Mouse (Mus musculus) left cerebral cortex, adult 2 months (tissue): ENCODE measurements around the gene Col1a1. TPM values are rescaled to one million over a fixed set of nuclear protein-coding genes. Genes with fewer than 3 reads are reported as not detected.

ENCODE experiments used
- DNase-seq, 2 experiments: peaks; one replicate each; pipeline ENCODE4 v3.0.0; 2021 to 2022; ENCODE audit warnings: low spot score in 2 of 2, mixed read lengths in 1 of 2; ENCODE audit errors: extremely low spot score in 1 of 2
- H3K27ac ChIP-seq: fragments of 200-600 bp; 2 replicates; pipeline ENCODE4 v1.8.1; 2022
- H3K4me3 ChIP-seq: fragments of 200-600 bp; 2 replicates; pipeline ENCODE4 v1.8.1; 2022
- CTCF ChIP-seq: fragments of 200-600 bp; IDR thresholded peaks from 2 replicates; pipeline ENCODE4 v1.8.1; 2022; ENCODE audit warnings: antibody characterized with exemption, mild to moderate bottlenecking, moderate library complexity
- intact Hi-C: fragments of 180-260 bp; cut with DNase I; formaldehyde crosslinking; loops from one replicate; pipeline ENCODE4 v1.15.1; 2025
- long read RNA-seq, 2 experiments: library from polyadenylated mRNA; stranded (forward); transcript quantifications; one replicate each; pipeline ENCODE4 v2.0.0; 2021; ENCODE audit warnings: borderline mapping rate in 2 of 2
- total RNA-seq, 2 experiments: library from RNA; stranded (reverse); gene quantifications; 2 replicates each; pipeline ENCODE4 v1.2.3; 2021

Gene Col1a1
- 10 to 100 TPM; 15.2 to 16.9 TPM for total RNA-seq
- long read RNA-seq, experiment 1, full-length matches to known transcripts: 38 of 46 reads
- long read RNA-seq, experiment 1, partial matches to known transcripts: 5 of 46 reads
- long read RNA-seq, experiment 1, other reads (novel, unspliced or antisense): 3 of 46 reads
- long read RNA-seq, experiment 2, full-length matches to known transcripts: 37 of 42 reads
- long read RNA-seq, experiment 2, partial matches to known transcripts: 4 of 42 reads
- long read RNA-seq, experiment 2, other reads (novel, unspliced or antisense): 1 of 42 reads

DNA sequence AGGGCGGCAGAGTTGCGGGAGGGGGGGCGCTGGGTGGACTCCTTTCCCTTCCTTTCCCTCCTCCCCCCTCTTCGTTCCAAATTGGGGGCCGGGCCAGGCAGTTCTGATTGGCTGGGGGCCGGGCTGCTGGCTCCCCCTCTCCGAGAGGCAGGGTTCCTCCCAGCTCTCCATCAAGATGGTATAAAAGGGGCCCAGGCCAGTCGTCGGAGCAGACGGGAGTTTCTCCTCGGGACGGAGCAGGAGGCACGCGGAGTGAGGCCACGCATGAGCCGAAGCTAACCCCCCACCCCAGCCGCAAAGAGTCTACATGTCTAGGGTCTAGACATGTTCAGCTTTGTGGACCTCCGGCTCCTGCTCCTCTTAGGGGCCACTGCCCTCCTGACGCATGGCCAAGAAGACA, at the start of gene Col1a1:
Gene Col1a1, plus strand, starts transcription at position 180 of the 400 bp plus-strand sequence.
- H3K27ac ChIP-seq: no peak within 1 kb of the TSS
- no peak for DNase-seq
- intact Hi-C loops: loop anchor here (2.0 to 5.0 kb wide), 3 partner anchors 106 to 205 kb away; partner anchors contain the start of gene Pdk2
- TF ChIP-seq CTCF: no peak
- H3K4me3 ChIP-seq: peak within 1 kb of the TSS; percentile 40

DNA sequence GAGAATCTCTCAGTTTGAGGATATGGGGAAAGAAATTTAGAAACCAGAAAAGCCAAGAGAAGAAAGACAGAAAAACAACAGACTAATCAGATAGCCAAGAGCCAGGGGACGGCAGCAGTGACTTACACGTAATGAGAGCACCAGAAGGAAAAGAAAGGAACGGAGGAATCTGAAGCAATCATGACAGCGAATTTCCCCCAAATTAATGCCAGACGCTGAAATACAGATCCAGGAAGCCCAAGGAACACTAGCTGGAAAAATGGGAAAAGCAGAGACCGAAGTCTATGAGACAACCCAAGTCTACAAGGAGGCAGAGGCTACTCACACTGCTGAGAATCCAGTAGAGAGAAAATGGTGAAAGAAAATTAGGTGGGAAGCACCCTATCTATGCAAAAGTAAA, 44.9 kb upstream of the Col1a1 start:
- DNase-seq: no peak
- intact Hi-C loops: no loop called here
- Histone ChIP-seq H3K27ac (no peak overlapping the region), H3K4me3 (no peak overlapping the region)
- no peak for TF ChIP-seq CTCF

GRCm38 (mm10) chr11:94896753-94897376, 39.2 kb upstream of the Col1a1 start:
- intact Hi-C loops: no loop called here
- TF ChIP-seq CTCF: no peak
- DNase-seq: no peak
- Histone ChIP-seq H3K4me3 (no peak overlapping the region), H3K27ac (no peak overlapping the region)

- DNase-seq: no peak
These were observed 34.8 kb upstream of the Col1a1 start for GRCm38 (mm10) chr11:94901231-94901630.

GRCm38 (mm10) chr11:94904306-94904705, 31.7 kb upstream of the Col1a1 start:
- DNase-seq: no peak
- TF ChIP-seq CTCF: no peak
- Histone ChIP-seq H3K27ac (no peak overlapping the region), H3K4me3 (no peak overlapping the region)
- intact Hi-C loops: no loop called here

More at GRCm38 (mm10) chr11:94901231-94901630, 34.8 kb upstream of the Col1a1 start:
- no peak for TF ChIP-seq CTCF
- intact Hi-C loops: no loop called here
- H3K27ac ChIP-seq: no peak overlapping the region
- no peak overlapping the region for H3K4me3 ChIP-seq

DNA sequence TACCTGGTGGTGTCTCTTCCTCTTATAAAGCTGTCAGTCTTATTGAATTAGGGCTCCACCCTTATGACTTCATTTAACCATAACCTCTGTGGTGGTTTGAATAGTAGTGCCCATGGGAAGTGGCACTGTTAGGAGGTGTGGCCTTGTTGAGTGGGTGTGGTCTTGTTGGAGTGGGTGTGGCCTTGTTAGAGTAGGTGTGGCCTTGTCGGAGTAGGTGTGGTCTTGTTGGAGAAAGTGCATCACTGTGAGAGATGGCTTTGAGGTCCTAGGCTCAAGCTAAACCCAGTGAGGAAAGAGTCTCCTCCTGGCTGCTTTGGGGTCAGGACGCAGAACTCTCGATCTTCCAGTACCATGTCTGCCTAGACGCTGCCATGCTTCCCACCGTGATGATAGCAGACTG, 25.1 kb upstream of the Col1a1 start:
- intact Hi-C loops: no loop called here
- Histone ChIP-seq H3K4me3 (no peak overlapping the region), H3K27ac (no peak overlapping the region)
- no peak for TF ChIP-seq CTCF
- no peak for DNase-seq

GRCm38 (mm10) chr11:94912568-94912967, 23.5 kb upstream of the Col1a1 start:
- H3K4me3 ChIP-seq: no peak overlapping the region
- TF ChIP-seq CTCF: no peak
- intact Hi-C loops: no loop called here
- H3K27ac ChIP-seq: no peak overlapping the region
- no peak for DNase-seq

DNA sequence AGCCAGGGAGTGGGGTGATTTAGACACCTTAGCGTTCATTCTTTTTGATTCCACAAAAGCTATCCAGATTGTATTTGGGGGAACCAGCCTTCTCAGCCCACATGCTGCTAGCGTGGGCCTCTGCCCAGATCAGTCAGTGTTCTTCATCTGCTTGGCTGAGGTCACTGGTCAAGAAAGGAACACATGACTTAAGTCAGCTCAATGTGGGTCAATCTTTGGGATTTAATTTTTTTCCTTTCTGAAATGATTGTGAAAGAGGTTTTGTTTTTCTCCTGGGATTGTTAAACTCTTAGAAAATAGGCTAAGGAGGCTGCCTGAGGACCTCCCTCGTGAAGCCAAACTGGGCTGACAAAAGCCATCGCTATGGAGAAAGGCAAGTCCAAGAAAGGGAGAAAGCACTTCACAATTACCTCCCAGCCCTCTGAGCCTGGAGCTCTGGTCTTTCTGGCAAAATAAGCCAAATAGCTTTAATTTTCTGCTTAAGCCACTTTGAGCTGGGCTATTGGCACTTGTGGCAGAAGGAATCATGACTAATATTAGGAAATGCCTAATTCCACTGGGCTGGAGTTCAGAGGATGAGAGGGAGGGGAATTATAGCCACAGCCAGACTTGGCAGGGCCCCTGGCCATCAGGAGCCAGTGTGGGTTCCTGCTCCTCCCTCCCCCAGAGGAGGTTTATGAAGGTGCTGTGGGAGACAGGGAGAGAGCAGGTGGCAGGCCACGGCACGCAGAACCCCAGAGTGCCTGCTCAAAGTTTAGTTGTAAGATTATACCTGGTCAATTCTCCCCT, 22.5 kb upstream of the Col1a1 start:
- H3K27ac ChIP-seq: no peak overlapping the region
- DNase-seq: no peak
- H3K4me3 ChIP-seq: no peak overlapping the region
- intact Hi-C loops: no loop called here
- TF ChIP-seq CTCF: no peak

GRCm38 (mm10) chr11:94915675-94916403, 20.2 kb upstream of the Col1a1 start:
- no peak for TF ChIP-seq CTCF
- no peak overlapping the region for H3K4me3 ChIP-seq
- intact Hi-C loops: no loop called here
- peak in 1 of 2 experiments; percentile 31 for DNase-seq
- no peak overlapping the region for H3K27ac ChIP-seq

DNA sequence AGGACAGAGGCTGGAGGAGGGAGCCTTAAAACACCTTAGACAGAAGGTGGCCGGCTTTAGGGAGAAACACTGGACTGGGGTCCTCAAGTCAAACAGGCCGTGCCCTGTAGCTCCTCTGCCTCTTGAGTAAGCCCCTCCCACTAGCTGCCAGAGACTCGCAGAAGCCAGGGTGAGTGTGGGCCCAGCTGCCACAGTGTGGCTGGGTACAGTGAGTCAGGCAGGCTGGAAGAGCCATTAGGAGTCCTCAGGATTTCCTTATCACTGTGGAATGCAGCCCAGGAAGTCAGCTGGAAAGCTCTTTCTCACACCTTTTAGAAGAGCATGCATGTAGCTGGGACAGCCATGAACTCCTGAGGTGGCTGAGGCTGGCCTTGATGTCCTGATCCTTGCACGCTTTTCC, 19.5 kb upstream of the Col1a1 start:
- Histone ChIP-seq H3K27ac (no peak overlapping the region), H3K4me3 (no peak overlapping the region)
- TF ChIP-seq CTCF: no peak
- intact Hi-C loops: no loop called here
- no peak for DNase-seq

DNA sequence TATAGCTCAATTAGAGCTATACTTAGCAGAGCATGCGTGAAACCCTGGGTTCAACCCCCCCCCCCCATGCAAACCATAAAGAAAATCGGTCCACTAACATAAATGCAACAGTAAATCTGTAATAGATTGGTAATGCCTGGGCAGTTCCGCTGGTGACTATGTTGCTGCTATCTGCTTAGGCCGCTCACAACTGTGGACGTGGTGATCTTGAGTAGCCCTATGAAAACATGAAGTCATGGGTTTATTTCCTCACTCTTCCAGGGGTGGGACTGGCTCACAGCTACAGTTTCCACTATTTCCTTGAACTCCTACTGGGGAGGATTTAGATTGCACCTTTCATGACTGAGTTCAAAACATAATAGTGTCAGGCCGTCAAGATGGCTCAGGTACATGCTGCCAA, 18.3 kb upstream of the Col1a1 start:
- DNase-seq: no peak
- intact Hi-C loops: no loop called here
- no peak for TF ChIP-seq CTCF
- H3K4me3 ChIP-seq: no peak overlapping the region
- H3K27ac ChIP-seq: no peak overlapping the region
